Mouse (Mus musculus) spleen, postnatal 4 days (tissue): ENCODE data around the gene Ciita.
A peak's percentile ranks its signal among the peaks of the same experiment; 100 is the strongest.

ENCODE experiments used
- DNase-seq, 2 experiments: peaks; one replicate each; pipeline ENCODE4 v3.0.0; 2022; ENCODE audit warnings: low spot score in 2 of 2

The Ciita gene

DNA sequence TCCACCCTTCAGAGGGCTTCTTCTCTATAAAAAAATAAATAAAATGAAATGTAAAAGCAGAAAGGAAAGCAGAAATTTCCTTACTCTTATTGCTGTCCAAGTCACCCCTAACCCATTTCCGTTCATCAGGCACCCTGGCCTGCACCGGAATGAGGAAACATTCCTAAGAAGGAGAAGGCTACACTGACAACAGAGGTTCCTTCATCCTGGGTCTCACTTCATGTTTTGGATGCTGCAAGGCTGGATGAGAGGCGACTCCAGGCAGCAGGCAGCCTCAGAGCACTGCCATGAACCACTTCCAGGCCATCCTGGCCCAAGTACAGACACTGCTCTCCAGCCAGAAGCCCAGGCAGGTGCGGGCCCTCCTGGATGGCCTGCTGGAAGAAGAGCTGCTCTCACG, at the start of gene Ciita:
Gene Ciita, plus strand, starts transcription at position 203 of the 400 bp plus-strand sequence.
- DNase-seq, result no peak

DNA sequence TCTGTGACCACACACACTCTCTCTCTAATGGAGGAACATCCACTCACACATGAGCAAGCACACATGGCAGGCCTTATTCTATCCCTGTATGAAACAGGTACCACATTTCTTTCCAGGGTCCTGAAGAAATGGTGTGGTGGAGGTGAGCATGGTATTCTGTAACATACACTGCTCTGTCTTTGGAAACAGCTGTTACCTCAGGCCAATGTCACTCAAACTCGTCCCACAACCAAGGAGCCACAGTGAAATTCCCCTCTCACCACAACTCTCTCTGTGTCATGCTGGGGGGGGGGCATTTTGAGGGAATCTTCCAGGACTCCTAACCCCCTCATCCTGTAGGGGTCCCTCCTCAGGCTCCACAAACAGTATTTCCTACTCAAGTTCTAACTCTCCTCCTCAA, 47.9 kb upstream of the Ciita start:
- DNase-seq, result no peak

GRCm38 (mm10) chr16:10432387-10432786, 47.5 kb upstream of the Ciita start:
- no peak for DNase-seq

DNA sequence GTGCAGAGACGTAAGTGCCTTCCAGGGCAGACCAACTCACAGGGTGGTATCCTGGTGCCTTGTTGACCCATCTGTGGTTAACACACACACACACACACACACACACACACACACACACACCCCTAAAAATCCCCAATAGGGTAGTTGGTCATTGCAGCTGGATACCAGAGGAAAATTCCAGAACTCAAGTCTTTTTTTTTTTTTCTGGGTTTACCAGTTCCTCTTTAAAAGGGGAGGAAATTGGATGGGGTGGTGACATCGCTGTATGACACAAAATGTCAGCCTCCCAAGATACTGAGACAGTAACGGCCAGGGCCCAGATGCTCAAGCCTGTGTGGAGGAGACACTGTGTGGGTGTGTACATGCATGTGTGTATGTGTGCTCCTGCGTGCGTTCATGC, 46.5 kb upstream of the Ciita start:
- no peak for DNase-seq

DNA sequence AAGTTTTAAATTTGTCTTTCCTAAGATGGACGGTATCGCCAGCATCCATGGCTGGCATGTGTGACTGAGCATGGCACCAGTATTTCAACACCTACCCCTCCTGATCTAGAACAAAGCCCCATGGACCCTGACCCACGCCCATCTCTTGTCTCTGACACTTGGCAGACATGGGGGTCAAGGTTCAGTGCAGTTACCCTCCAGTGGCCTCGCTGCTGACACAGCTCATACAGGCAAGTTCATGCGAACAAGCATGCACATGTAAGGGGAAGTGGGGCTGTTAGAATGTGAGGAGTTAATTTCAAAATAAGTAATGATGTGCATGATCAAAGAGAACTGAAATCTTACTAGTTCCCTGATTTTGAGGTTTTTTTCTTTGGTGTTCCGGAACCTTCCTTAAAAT, 43.7 kb upstream of the Ciita start:
- no peak for DNase-seq

GRCm38 (mm10) chr16:10438055-10438454, 41.8 kb upstream of the Ciita start:
- no peak for DNase-seq

GRCm38 (mm10) chr16:10441328-10441727, 38.5 kb upstream of the Ciita start:
- DNase-seq, result no peak

DNA sequence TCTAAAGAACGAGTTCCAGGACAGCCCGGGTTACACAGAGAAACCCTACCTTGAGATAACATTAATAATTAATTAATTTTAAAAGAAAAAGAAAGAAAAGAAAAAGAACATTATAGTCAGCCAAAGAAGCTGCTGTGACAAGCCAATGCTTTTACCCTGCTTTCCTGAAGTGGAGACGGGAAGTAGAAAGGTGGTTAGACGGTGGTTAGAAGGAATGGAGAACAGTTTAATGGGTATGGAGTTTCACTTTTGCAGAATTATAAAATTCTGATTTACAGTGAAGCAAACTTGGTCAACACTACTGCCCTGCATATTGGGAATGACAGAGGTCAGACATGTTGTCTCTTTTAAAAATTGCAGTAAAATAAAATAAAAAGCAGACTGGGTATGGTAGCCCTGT, 38.1 kb upstream of the Ciita start:
- DNase-seq, result no peak

DNA sequence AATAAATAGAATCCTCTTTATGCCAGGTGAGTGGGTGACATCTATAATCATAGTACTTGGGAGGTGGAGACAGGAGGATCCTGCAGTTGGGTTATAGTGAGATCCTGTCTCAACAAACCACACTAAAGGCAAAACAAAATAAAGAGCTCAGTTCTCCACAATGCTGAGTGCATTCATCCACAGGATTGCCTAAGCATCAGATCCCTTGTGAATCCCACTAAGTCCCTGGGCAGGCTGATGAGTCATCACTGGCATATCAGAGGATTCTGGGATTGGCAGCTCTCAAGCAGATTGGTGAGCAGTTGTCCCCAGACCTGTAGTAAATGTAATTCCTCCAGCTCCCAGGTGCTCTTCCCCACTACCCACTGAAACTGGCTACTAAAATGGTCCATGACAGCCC, 36.1 kb upstream of the Ciita start:
- no peak for DNase-seq

GRCm38 (mm10) chr16:10446573-10447263, 33.1 kb upstream of the Ciita start:
- DNase-seq, result no peak

- no peak for DNase-seq
Measured at GRCm38 (mm10) chr16:10447264-10447594, 32.6 kb upstream of the Ciita start, which contains the start of gene Tvp23a. Gene Tvp23a (minus strand): TSS chr16:10447362.

- no peak for DNase-seq
Measured at GRCm38 (mm10) chr16:10447781-10448180, 32.1 kb upstream of the Ciita start.

DNA sequence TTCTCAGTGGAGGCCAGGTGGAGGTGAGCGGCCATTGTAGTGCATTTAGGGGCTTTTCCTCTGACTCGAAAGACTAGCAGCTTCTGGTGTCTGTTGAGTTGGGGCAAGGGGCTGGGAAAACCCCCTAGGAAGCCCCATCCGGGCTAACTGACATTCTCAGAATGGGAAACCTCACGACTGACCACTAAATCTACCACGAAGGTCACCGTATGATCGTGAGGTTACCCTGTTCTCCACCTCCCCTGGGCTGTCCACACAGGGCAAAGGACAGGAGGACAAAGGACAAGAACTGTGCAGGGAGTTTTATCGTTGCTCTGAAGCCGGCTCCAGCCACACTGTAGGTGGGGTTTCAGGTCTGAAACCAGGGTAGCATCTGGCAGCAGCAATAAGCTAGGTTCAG, 30.9 kb upstream of the Ciita start:
- DNase-seq, result no peak

DNA sequence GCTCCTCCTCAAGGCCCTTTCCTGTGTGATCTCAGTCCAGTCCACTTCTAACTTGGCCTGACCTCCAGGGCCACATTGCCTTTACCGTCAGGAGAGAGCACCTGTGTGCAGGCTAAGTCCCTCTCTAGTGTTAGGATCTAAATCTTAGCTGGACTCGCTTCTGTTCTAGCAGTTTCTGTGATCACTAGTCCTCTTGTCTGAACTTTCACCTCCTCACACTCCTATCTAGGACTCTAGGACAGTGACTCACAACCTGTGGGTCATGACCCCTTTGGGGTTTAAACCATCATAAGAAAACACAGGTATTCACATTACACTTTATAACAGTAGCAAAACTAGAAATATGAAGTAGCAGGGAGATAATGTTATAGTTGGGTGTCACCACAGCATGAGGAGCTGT, 28.0 kb upstream of the Ciita start:
- no peak for DNase-seq

DNA sequence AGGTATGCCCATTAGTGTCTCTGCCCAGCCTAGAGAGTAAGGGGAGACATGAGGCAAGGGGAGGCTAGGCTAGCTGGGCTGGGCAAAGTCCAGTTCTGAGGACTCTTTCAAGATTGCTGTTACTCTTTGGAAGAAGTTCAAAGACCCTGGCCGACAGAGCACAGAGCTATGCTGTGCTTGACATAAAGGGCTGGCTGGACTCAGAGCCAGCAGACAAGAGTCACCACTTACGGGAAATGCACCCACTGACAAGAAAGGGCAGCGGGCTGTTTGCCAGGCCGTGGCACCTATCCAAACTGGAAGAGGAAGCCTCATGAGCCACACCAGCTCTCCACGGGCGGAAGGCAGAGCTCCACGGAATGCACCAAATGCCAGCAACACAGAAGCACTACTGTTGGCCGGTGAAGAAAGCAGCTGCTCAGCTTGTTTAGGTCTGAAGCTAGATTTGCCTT, 27.4 kb upstream of the Ciita start:
- DNase-seq, result peak in 1 of 2 experiments; percentile 36

GRCm38 (mm10) chr16:10453872-10454582, 25.8 kb upstream of the Ciita start:
- DNase-seq, result no peak

DNA sequence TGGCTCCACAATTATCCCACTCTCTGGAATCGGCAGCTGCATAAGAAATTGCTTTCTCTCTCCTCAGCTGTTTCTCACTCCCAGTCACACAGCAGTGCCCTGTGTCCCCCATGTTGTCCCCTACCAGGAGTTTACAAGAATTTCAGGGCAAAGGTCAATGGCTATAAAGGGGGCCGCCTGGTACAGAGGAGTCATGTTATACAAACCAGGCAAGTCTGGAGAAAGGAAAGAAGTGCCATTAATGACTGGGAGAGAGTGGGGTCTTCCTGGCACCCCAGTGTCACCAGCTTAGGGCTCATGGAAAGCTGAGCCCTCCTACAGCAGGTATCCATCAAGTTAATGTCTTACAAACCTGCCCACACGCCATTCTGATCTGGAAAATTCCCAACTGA, 25.3 kb upstream of the Ciita start:
- DNase-seq, result no peak

GRCm38 (mm10) chr16:10460188-10460587, 19.7 kb upstream of the Ciita start:
- DNase-seq, result no peak

DNA sequence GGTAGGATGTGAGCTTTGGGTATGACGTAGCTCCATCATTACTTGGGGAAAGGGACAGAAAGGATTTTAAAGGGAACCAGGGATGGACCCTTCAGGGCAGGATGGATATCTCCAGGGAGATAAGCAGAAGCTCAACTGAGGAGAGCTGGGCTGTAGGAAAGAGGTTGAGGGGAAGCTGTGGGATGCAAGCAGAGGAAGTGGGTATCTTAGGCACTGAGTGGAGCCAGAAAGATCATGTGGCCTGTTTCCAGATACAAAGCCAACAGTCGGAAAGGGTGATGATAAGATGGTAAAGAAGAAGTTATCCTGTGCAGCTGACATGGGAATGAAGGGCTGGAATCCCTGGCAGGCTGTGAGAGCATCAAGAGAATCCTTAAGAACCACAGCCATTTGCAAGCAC, 18.7 kb upstream of the Ciita start:
- DNase-seq, result no peak

DNA sequence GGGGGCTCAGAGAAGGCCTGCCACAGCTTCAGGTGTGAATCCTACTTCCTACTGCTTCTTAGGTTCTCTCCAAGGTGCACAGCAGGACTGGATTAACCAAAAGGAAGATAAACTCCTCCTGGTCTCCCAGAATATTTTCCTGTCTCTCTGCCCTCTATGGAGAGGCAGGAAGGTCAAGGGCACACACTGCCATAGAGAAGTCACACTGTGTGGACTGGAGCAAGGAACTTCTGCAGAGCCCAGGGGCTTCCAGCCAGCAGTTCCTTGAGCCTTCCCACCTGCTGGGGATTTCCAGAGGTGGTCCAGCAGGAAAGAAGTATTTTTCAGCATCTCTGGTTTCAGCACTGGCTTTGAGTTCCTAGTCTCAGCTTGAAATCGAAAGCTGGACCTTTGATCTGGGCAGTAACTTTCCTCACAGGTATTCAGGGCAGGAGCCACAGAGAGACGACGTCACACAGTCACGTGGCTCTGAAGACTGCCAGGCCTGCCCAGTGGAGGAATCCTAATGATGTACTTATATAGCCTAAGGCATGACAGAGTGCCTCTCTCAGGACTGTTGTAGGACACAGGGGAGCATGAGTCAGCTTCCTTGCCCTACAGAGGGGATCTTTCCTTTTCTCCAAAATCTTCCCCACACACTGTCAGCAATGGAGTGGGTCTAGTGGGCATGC, 14.7 kb upstream of the Ciita start:
- DNase-seq, result no peak

GRCm38 (mm10) chr16:10467391-10468107, 12.3 kb upstream of the Ciita start:
- no peak for DNase-seq

DNA sequence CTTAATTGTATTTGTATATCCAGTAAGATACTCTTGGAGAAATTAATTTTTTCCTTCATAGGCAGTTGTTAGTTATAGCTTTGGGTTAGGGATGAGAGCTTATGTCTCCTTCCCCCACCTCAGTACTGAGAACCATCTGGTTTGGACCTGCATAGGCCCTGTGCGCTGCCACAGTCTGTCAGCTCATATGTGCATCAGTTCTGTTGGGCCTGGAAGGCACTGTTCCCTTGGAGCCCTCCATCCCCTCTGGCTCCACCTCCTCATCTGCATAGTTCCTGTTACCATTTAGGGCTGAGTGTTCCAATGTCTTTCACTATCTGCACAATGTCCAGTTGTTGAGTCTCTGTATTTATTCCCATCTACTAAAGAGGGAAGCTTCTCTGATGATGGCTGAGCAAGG, 11.7 kb upstream of the Ciita start:
- no peak for DNase-seq
